Mouse (Mus musculus) liver (tissue): ENCODE results near the gene Il12rb2.

ENCODE experiments used
- DNase-seq: peaks from one replicate; pipeline ENCODE4 v3.0.0-alpha.2; 2020; ENCODE audit warnings: mixed read lengths

Gene Il12rb2

DNA sequence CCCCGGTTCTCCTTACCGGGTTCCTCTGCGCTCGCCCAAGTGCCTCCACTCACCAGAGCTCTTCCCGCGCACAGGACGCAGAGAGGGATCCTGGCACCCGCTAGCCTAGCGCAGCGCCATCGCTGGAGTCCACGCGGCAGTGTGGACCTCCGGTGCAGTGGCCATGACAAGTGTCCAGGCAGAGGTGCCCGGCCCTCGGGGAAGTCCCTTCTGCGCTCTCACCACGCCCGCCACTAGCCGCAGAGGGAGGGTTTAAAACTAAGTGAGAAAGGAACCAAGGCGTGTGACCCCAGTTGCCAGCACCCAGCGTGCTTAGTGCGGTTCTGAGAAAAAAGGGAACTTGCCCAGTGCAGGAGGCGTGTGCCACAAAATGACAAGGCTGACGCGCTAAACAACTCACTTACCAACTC is at the start of gene Il12rb2:
Il12rb2 (minus strand) TSS at position 207 of the 410 bp plus-strand sequence.
- DNase-seq: peak; percentile 38

DNA sequence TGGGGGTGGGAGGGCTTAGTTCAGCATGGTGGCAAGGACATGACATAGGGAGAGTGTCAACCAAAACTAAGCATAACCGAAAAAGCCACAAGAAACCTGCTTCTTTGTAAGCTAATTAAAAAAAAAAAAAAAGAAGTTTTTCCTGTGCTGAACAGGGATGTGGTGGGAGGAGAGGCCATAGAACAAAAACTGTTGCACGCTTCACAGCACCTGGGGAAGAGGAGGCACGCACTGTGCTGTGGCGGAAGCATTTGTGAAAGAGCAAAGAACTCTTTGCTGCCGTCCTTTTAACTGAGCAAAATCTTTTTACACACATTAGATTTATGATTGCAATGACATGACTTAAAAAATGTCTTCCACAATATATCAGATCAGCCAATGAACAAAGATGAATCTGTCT is 45.8 kb upstream of the Il12rb2 start:
- DNase-seq: no peak

DNA sequence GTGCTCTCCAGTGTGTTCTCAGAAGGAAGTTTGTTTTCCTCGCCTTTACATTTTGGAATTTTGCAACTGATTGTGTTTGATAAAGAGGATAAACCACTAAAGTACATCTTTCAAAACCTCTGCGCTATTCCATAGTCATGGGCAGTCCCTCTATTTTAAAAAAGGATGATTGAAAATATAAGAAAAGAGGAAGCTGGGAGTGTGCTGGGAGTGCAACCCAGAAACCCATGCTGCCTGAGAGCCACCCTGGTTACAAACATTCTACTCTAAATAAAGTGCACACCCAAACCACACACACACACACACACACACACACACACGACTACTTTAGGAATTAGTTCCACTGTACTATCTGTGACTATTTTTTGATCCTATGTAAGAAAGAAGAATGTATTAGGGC is 40.6 kb upstream of the Il12rb2 start:
- no peak for DNase-seq

DNA sequence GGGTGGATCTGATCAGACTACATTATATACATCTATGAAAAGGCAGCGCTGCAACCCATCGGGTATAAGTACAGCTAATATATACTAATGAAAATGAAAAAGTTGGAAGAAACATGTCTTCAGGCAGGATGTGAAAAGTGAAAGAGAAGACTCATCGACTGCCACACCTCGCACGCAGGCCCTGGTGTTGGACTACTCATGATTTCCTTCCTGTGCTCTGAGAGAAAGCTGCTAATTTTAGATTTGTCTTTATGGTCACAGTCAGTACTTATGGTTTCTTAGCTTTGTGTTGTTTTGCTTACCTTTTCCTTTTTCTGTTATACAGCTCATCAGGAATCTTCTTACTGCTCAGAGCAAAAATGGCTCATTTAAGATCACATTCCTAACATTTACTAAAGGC is 39.3 kb upstream of the Il12rb2 start:
- DNase-seq: no peak

DNA sequence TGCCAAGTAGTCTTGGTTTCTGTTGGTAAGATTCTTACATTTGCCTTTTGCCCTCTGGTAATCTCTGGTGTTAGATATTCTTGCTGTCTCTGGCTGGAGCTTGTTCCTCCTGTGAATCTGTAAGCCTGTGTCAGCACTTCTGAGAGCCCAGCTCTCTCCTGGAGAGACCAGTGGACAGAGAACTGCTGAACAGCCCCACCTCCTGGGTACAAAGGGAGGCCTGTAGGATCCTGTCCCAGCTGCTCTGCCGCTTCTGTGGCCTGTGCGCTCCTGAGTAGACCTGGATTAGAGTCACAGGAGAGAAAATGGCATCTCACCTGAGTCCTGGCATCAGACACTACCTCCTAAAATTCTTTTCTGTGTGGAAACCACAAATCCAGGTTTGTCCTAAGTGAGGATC is 37.4 kb upstream of the Il12rb2 start:
- DNase-seq: peak; percentile 4

DNA sequence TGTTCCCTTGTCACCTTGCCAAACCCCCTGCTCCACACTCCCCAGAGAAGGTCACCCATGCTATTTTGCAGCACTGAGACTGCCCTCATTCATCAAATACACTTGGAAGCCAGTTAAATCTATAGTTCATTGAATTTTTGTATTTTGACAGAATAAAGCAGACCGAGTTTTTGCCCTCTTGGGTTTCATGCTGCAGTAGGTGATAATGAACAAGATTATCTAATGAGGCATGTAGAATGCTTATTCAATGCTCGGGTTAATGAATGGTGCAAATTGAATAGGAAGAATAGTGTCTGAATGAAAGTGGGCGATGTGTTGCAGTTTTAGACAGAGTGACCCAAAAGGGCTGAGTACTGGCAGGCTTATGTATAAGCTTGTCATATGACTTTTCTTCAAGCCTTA is 29.3 kb upstream of the Il12rb2 start:
- DNase-seq: no peak

DNA sequence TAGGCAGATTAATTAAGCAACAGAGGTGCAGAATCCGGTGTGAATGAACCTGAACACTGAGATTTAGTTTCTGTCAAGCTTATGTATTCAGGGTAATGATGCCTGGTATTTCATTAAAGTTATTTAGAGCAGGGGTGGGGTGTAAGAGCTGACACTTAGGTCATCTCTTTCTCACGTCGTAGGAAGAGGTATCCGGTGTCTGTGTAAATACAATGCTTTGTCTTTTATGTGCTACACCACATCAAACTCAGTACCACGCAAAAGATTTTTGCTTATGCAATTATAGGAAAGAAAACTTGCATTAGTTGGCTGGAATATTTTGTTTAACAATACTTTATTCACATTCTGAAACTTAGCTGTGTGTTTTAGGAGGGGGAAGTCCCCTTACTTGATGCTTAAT is 23.6 kb upstream of the Il12rb2 start:
- DNase-seq: no peak

DNA sequence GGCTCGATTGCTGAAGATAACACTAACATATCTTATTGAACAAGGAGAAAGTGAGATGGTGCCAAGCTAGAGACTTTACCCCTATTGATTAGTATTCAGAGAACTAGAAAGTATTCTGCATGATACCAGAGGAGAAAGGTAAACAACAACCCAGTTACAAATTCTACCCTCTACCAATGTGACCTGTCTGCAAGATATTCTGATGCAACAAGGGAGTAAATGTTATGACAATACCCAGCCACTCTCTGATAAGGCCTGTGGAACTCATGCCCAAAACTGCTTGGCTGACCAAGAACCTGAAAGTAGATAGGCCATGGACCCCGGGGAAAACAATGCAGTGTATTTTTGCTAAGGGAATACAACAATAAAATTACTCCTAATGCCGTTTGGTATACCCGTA is 10.2 kb downstream of the Il12rb2 start:
- DNase-seq: no peak

DNA sequence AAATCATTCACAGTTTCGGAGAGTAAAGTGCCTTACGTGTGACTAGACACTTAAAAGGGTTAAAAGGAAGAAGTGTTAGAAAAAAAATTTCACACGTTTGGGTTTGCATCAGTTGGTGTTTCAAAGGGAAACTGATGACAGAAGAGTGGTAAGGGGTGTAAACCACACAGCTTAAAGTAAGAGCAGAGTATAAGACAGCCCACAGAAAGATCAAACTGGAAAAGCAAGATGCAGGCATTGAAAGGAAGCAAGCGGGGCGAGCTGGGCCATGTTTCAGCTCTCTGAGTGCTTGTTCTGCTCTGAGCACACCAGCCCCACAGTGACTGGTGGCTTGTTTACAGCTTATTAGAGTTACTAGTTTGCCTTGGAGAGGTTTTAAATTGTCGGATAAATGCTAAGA is 27.9 kb downstream of the Il12rb2 start:
- DNase-seq: no peak

DNA sequence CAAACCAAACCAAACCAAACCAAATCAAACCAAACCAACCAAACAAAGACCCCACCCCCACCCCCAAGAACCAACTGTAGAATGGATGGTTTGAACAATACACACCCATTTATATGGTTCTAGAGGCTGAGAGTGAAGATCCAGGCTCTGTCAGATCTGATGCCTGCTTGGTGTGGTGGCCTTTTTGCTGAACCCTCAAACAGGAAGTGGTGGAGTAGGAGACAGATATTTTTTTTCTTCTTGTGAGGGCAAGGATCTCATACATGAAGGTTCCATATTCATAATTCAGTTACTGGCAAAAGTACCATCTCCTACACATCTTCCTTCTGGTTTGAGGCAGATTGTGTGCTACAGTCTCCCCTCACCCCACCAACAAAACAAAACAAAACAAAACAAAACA is 36.5 kb downstream of the Il12rb2 start:
- no peak for DNase-seq

DNA sequence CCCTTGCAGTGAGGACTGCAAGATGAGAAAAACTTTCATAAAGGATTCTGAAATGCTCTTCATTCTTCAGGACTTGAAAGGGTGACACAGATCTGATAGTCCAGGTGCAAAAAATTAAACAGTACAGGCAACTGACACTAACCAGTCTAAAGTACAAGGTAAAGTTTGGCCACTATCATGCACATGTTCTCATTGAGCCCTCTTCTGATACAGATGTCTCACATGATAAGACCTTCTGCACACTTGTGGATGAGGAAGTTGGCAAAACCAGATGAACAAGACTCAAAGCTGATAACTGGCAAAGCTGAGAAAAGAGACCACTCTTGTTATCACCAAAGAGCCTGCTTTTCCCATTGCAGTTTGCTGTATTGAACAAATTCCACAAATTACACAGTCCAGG is 38.0 kb downstream of the Il12rb2 start:
- no peak for DNase-seq

DNA sequence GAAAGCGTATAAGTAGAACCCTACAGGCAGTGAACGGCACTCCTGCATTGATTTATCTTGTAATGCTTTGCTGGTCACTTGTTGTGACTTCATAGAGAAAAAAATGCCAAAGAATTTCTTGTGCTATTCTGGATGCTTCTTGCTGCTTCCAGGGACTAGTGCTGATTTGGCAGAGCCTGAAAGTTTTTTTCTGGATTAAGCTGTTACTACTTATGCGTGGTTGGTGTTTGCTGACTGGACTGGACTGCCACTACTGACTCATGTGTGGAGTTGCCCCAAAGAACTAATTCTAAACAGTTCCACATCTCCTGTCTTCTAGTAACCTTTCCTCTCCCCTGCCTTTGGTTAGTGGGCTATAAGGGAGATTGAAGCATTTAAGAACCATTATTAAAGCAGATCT is 52.2 kb downstream of the Il12rb2 start:
- DNase-seq: no peak

DNA sequence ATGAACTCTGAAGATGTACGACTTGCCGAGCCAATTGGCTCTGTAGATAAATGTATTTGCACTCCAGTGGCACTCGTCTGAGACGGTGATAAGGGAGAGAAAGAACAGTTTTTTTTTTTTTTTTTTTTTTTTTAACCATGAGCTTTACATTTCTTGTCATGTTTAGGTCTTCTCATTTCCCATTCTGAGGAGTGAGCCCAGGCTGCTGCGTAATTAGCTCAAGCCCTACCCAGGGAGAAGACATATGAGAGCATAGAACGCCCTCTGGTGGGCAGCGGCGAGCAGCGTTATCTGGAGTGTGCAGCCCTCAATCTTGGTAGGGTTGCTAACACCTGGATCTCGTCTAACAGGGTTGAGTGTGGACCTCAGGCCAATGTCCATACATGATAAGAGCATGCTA is 57.5 kb downstream of the Il12rb2 start:
- peak; percentile 79 for DNase-seq

DNA sequence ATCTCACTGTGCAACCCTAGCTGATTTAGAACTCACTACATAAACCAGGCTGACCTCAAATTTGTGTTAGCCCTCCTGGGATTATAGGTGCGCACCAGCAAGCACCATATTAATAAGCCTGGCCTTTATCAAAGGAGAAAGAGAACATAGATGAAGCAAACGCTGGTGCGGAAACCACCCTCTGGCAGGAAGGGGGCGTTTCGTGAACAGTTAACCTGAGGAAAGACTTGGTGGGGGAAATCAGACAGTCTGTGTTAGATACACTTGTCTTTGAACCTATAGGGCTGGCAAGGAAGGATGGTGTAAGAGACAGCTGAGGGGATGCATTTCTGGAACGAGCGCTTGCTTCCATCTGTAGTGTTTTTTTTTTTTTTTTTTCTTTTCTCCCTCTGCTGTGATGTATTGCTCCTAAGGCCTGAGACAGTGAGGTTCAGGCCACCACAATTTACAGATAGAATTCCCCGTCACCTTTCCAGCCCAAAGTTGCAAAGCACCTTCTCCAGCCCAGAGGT is 58.1 kb downstream of the Il12rb2 start:
- DNase-seq: no peak

DNA sequence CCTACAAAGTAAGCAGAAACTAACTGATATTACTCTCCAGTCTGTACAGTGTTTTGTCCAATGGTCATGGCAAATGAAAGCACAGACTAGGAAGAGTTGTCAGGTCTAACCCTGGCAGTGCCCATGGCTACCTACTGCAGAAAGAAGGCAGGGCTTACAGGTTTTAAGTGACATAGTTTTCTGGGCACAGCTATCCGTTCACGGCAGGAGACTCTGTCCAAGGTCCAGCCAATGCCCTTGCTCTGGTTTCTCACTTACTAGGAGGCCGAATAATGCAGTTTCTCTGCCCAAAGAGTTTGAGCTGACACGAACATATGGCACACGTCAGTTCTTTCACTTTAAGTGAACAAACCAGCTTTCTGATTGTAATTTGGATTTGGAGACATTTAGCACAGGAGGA is 58.9 kb downstream of the Il12rb2 start:
- DNase-seq: no peak

DNA sequence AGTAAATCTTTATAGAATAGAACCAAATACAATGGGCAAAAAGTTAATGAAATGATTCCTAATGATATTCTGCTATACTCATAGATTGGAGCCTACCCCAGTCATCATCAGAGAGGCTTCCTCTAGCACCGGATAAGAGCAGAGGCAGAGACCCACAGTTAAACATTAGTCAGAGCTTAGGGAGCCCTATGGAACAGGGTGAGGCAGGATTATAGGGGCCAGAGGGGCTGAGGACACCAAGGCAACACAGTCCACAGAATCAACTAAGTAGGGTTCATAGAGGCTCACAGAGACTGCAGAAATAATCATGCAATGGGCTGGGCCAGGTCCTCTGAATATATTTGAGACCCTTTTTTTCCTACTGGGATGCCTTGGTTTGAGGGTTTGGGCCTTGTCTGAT is 61.3 kb downstream of the Il12rb2 start:
- DNase-seq: no peak

DNA sequence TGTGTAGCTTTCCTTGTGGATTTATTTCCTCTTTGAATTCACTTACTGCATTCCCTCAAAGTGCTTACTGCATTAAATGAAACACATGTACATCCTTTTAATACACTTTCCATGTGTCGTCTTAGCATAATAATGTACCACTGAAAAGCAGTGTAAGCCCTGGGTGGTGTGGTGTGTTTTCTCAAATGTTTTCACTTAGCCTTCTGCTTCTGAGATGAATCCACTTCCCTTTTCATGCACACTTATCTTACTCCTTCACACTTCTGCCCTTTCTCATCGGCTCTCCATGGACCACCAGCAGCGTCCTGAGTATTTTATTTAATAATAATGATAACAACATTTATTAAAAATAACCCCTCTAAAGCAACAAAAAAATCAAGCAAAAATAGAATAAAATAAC is 66.2 kb downstream of the Il12rb2 start:
- no peak for DNase-seq

DNA sequence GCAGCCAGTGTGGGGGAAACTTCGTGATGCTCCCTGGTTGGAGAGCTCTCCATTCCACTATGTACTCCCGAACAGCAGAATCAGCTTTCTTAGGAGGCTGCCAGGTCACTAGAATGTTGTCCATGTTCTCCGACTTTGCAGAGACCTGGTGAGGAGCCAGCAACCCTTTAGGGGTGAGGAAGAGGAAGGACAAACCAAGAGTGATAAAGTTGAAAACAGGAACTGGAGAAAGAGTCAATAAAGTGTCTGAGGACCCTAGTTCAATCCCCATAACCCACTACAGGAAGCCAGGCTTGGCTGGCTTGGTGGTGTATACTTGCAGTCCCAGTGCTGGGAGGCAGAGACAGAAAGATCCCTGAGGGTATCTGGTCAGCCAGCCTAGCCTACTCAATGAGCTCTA is 67.0 kb downstream of the Il12rb2 start:
- DNase-seq: no peak

DNA sequence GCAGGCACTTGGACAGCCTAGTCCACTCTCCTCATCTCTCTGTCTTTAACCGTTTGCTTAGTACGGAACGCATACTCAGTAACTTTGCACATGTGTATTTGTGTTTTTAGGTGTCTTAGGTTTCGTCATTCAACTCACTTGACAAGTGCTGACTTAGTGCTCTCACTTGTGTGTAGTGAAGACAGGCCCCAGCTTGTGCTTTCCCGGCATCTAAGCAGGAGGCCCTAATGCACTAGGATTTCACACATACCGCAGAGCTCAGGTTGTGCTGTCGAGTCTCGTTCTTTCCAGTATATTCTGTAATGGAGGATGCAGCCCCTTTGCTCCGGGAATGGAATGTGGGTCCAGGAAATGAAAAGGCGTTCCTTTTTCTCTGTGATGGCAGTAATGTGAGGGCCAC is 72.8 kb downstream of the Il12rb2 start:
- no peak for DNase-seq

DNA sequence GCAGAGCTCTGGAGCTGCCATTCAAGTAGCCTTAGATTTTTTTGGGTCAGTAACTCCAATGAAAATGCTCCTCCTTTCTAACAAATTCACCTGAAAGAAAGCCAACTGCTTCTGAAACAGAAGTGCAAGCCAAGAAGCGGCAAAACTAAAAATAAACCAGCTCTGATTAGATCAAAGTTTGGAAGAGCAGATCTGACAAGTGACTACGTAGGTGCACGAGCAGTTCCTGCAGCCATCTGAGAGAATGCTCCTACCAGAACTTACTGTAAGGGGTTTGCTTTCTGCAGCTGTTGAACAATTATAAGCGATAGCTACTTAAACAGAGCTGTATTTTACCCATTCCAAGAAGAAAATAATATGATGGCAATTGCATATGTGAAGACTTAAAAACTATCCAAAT is 73.5 kb downstream of the Il12rb2 start:
- no peak for DNase-seq

DNA sequence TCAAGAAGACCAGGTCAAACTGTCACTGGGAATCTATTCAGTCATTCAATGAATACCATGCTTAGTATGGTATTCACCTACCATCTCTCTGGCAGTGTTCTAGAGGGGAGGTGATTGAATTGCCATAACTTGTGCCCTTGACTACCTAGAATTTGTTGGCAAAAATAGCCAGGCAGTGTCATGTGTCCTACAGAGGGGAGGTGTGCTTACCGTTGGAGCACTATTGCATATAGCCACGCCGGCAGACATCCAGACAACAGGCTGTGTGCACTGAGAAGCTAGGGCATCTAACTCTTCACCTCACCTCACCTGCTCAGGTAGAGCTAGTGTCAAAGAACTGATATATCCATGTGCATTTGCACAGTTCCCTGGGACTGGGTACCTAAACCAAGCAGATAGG is 74.8 kb downstream of the Il12rb2 start:
- DNase-seq: no peak

DNA sequence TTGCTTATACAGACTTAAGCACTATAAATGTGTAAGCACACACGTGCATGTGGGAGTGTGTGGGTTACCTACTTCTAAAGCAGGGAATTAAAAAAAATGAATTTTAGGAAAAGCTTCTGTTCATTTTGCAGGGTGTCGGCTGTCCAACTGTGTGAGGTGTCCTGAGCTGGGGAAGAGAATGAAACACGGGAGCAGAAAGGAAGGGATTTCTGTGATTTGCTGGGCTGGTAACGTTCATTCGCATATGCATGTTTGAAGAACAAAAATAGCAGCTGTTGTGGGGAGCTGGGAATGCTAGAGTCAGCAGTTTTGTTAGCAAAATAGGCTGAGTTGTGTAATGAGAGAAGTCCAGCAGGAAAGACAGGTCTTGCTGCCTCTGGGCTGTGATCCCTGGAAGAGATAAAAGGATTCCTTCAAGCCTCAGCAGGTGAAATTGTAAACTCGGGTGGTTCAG is 75.3 kb downstream of the Il12rb2 start:
- DNase-seq: no peak

DNA sequence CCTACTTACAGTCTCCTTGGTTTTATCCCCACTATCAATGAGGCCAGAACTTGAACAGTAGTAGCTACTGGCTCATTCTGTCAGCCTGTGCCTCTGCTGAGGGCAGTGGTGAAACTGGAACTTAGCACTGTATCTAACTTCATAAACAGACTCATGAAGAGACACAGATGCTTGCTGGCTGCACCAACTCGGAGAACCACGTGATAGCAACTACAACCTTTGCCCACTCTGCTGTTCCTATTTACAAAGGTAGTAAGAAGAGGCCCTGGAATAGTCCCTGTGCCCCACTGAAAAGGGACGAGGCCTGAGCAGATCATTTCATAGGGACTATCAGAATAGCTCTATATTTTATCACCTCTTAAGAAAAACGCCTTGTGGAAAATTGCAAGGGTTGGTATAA is 75.7 kb downstream of the Il12rb2 start:
- no peak for DNase-seq

DNA sequence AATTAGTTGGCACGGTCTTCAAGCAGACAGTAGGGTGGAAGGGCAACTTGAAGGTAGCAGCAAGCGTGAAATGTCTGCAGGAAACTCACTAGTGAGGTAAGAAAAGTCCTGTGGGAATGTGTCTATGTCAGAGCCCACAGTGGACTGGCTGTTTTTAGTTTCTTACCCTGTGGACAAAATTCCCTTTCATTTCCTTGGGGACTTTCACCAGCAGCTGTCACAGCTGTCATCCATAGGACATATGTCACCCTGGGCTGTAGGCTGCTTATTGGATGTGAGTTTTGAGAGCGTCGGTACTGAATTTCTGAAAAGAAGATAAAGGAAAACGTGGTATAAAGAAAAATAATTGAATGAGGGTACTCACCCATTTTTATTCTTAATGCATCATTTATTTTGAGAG is 77.2 kb downstream of the Il12rb2 start:
- DNase-seq: no peak

DNA sequence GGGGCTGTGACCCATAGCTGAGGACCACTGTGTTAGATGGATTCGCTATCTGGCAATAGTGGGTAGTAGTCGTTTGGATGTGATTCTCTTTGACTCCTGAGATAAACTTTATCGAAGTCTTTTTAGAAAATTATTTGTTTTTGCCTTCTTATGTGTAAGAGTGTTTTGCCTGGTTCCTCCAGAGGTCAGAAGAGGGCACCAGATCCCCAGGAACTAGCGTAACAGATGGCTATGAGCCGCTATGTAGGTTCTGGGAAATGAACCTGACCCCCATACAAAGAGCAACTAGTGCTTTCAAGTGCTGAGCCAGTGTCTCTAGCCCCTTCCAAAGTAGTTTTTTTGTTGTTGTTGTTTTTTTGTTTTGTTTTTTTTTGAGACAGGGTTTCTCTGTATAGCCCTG is 79.9 kb downstream of the Il12rb2 start:
- DNase-seq: no peak

DNA sequence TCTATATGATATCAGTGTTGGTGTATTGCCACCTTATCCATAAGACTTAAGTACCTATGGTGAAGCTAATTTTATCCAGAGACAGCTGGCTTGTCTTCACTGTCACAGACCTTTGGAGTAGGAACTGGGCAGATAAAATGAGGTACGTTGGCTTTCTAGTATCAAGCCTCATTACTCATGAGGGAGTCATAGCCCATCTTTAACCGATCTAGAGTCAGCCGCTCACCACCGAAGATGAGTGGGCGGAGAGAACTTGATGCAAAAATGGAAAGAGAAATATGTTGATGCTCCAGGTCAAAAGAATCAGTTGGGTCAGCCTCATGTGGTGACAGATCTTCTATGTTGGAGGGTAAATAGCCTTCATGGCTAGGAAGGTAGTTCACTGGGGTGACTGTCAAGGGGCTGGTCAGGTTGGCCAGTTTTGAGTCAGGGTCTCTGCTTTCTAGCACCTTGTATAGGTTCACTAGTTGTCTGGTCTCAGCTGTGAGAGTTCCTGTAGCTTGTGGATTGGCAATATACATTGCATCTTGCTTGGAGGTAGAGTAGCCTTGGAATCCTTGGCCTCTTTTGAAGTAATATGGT is 83.9 kb downstream of the Il12rb2 start:
- no peak for DNase-seq
